In the genomic region with DNA sequence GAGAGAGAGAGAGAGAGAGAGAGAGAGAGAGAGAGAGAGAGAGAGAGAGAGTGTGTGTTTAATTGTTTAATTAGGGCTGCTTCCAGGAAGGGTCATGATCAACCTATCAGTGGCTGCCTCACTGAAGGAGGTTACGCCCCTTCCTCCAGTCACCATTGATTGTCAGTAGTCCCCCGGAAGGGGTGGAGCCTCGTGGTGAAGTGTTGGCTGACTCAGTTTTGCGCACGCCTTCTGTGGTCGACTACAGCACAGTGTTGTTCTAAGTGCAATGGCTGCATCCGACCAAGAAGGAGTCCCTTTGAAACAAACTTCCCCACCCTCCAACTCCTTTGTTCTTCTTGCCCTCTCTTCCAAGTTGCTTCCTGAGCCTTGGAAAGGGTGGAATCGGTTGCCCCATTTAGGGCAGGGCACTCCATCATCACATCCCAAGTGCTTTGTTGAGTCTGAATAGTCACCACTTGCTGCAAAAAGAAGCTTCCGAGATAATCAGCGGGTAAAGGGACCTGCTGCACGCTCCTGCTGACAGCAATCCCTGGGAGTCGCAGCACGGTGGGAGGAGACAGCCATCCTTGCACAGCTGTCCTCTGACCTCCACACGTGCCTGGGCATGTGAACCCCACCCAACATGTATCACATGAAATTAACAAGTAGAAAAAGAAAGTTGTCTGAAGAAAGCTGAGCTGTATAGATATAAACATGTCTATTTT, we compare ENCODE assay signal across 21 mouse cellular contexts.
DNase-seq lines count a peak whose midpoint lies in the region; ATAC-seq lines count a peak whose summit lies in the region.
"Had no signal": no experiment of that assay in that cellular context is flagged by ENCODE, and none has a peak within 500 bp of the region (broad histone marks: within the 10 kb centered on the region; RNA-seq: fewer than 3 reads in every experiment).

No protein-coding gene starts in this region.

- peak overlapping the region; percentile 50 for H3K4me2 ChIP-seq in heart, embryonic 14.5 days (ENCODE audit: low read length)
- H3K4me2 ChIP-seq: embryonic facial prominence, embryonic 12.5 days; liver, embryonic 11.5 days; lung, embryonic 15.5 days; midbrain, embryonic 13.5 days had no signal

- peaks cover 0 to 3% of the 10 kb centered on the region in 2 experiments; a peak in 2 of 4 replicates for H3K4me1 ChIP-seq in heart, embryonic 14.5 days (ENCODE audit: control insufficient read depth in 2 of 2, insufficient read depth in 2 of 2, low read length in 2 of 2)
- no peaks in the 10 kb centered on the region for H3K4me1 ChIP-seq in limb, embryonic 10.5 days
- H3K4me1 ChIP-seq: embryonic facial prominence, embryonic 12.5 days; lung, embryonic 15.5 days; midbrain, embryonic 13.5 days had no signal

- 40% methylated on average over 14 of the region's 14 CpGs for WGBS in heart, embryonic 14.5 days
- WGBS in limb, embryonic 10.5 days: 87% methylated on average over 14 of the region's 14 CpGs

- DNase-seq in heart, postnatal 4 days: no peak
- DNase-seq in retina, postnatal 1 day: peak; percentile 12
- DNase-seq in retina, embryonic 14.5 days (ENCODE audit: low spot score): no peak
- no peak for DNase-seq in thymus, postnatal 25 days
- no peak for DNase-seq in limb, embryonic 10.5 days (ENCODE audit: low spot score)
- DNase-seq: adrenal gland, adult 8-10 months; cerebellum, postnatal 25 days; left cerebral cortex, postnatal 4 days; right cerebral cortex, postnatal 14 days; thymus, postnatal 4 days had no signal

- peaks cover 38% of the 10 kb centered on the region for H3K36me3 ChIP-seq in heart, embryonic 14.5 days (ENCODE audit: control insufficient read depth, insufficient read depth, low read length)
- no peaks in the 10 kb centered on the region for H3K36me3 ChIP-seq in limb, embryonic 10.5 days
- H3K36me3 ChIP-seq: embryonic facial prominence, embryonic 12.5 days; midbrain, embryonic 13.5 days had no signal

- no peak; the same call in 1 of the 2 replicates for ATAC-seq in heart, embryonic 14.5 days (ENCODE audit: insufficient number of reproducible peaks, insufficient read depth, low FRiP score, low read depth)
- 0 out of 2 replicates have a peak, but pooled peaks have one; percentile 25 for ATAC-seq in common myeloid progenitor, adult 5-6 weeks (replicated peaks; ENCODE audit: low read depth, poor library complexity, severe bottlenecking)
- 0 out of 2 replicates have a peak, but pooled peaks have one; percentile 6 for ATAC-seq in neutrophil, adult 5-6 weeks (ENCODE audit: extremely low read depth, insufficient number of reproducible peaks, low FRiP score, poor library complexity, severe bottlenecking)
- ATAC-seq: forebrain, embryonic 16.5 days; intestine, postnatal 0 days; midbrain, embryonic 13.5 days had no signal

- no peaks in the 10 kb centered on the region for H3K9me3 ChIP-seq in heart, embryonic 14.5 days (ENCODE audit: control insufficient read depth, low read length)
- no peaks in the 10 kb centered on the region for H3K9me3 ChIP-seq in limb, embryonic 10.5 days (replicated peaks)
- H3K9me3 ChIP-seq: embryonic facial prominence, embryonic 12.5 days; lung, embryonic 15.5 days; midbrain, embryonic 13.5 days had no signal

- peak overlapping the region; percentile 33 to 38; a peak in 1 of 4 replicates for H3K27ac ChIP-seq in heart, embryonic 14.5 days (replicated peaks in 1 of 2; ENCODE audit: control insufficient read depth in 1 of 2, insufficient read depth in 1 of 2, low read depth in 2 of 2, low read length in 2 of 2)
- H3K27ac ChIP-seq in limb, embryonic 10.5 days: no peak overlapping the region
- H3K27ac ChIP-seq: embryonic facial prominence, embryonic 12.5 days; layer of hippocampus, adult 2 months; lung, embryonic 15.5 days; midbrain, embryonic 13.5 days; stomach, postnatal 0 days had no signal

- no peak overlapping the region; a peak in 1 of 4 replicates for H3K4me3 ChIP-seq in heart, embryonic 14.5 days (ENCODE audit: control insufficient read depth in 1 of 2, insufficient read depth in 1 of 2, low read depth in 1 of 2, low read length in 2 of 2)
- H3K4me3 ChIP-seq in limb, embryonic 10.5 days: no peak overlapping the region
- H3K4me3 ChIP-seq: embryonic facial prominence, embryonic 12.5 days; layer of hippocampus, adult 2 months; lung, embryonic 15.5 days; midbrain, embryonic 13.5 days had no signal

- no peaks in the 10 kb centered on the region for H3K27me3 ChIP-seq in heart, embryonic 14.5 days (ENCODE audit: control insufficient read depth, insufficient read depth, low read length)
- H3K27me3 ChIP-seq in limb, embryonic 10.5 days (ENCODE audit: low read depth, poor library complexity, severe bottlenecking): no peaks in the 10 kb centered on the region
- H3K27me3 ChIP-seq: embryonic facial prominence, embryonic 12.5 days; lung, embryonic 15.5 days; midbrain, embryonic 13.5 days had no signal

- H3K9ac ChIP-seq in heart, embryonic 14.5 days (ENCODE audit: low read length): no peak overlapping the region
- H3K9ac ChIP-seq: embryonic facial prominence, embryonic 12.5 days; lung, embryonic 15.5 days; midbrain, embryonic 13.5 days had no signal
